Mouse (Mus musculus) cerebellum, adult 9-10 months (tissue): Measurements from ENCODE around the gene Cox19.

Source experiments
- DNase-seq: peaks from one replicate; pipeline ENCODE4 v3.0.0; 2022

Gene Cox19

DNA sequence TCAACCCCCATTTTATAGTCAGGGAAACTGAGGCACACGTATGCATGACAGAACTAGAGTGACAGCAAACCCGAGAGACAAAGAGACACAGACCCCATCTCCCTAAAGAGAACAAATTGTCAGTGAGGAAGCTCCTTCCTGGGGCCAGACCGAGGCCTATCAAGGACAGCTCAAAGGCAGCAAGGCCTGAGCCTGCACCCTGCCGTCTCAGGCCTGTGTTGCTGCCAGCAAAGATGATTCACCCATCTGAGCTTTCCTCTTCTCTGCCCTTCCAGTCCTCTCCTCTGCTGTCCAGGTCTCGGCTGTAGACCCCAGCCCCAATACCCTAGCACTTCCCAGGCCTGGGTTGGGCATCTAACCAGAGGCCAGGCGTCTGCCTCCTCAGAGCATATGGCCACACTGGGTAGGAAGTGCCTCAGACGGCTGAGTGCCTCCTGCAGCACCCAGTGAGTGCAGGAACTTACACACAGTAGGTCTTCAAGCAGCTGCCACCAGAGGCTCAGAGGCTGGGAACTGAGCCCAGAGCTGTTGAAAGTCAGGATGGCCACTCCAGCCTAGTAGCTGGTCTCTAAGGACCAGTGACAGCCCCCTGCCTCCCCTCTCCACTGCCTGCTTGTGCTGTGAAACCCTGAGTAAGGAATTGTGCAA, 24.1 kb downstream of the Cox19 start:
- peak; percentile 42 for DNase-seq

DNA sequence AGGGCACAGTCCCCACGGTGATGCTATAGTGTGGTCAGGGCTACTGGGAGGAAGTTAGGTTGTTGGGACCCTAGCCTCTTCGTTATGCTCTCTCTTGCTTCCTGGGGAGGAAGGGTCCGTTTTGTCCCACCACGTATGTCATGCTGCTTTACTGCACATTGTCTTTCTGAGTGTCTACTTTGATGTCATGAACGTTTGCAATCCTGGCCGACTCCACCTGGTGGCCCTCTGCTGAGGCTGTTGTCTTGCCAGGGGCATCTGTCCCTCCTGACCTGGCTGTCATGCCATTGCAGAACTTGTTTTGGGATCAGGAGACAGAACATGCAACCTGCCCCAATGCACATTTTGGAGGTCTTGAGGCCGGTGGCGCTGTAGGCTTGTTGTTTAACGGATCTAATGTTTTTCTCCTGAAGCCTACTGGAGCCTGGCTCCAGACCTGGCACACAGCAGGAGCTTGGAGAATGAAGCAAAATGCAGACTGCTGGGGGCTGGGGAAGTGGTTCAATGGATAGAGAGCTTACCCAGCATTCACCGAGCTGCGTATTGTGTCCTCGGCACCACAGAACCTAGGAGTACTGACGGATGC, 25.0 kb downstream of the Cox19 start:
- peak; percentile 68 for DNase-seq

DNA sequence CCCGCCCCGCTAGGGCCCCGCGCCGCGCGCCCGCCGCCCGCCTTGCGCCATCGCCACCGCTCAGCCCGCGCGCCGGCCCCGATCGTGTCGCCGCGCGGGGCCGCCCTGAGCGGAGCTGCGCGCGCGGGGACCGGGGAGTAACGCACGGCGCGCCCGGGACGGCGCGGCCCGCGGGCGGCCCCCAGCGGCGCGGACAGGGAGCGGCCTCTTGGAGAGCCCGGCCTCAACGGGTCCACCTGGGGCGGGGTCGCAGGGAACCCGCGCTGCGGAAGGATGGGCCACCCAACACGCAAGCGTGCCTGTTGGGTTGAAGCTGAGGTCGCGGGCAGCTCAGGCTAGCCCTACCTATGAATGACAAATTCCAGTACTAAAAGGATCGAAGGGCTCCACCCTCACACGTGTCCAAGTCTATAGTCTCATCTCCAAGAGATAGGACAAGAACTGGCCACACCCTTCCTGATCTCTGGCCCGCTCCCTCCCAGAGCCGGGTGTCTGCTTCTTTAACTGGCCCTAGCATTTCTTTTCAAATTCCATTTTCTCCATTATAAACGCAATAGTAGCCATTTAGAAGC, 25.7 kb downstream of the Cox19 start, which contains the start of gene Adap1:
TSS of gene Adap1 (minus strand) at position 228 of the 572 bp plus-strand sequence.
- DNase-seq: no peak

DNA sequence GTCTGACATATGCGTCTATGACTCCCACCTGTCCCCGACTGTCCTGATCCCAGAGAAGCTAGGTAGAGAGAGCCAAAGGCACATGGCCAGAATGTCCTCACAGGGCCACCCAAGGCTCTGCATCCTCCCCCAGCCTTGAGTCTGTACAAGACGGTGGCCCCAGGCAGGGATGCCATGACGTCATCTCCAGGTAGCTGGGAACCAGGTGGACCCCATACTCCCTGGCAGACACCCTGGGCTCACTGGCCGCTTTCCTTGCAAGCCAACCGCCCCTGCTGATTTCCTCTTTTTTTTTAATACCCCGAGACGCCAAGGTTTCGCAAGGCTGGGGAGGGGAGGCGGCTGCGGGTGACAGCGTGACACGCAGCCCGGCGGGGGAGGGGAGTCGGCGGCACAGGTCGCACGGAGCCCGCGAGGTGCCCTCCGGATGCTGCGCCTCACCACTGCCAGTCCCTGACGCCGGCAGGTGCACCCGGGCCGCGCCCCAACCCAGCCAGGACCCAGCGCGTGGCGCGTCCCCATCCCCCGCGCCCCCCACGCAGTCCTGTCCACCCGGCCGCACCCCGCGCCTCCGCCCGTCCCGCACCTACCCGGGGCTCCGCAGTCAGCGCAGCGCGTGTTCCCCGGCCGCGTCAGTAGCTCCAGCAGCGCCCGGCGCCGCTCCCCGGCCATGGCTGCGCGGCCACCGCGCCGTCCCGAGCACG, 26.4 kb downstream of the Cox19 start:
- peak; percentile 90 for DNase-seq

DNA sequence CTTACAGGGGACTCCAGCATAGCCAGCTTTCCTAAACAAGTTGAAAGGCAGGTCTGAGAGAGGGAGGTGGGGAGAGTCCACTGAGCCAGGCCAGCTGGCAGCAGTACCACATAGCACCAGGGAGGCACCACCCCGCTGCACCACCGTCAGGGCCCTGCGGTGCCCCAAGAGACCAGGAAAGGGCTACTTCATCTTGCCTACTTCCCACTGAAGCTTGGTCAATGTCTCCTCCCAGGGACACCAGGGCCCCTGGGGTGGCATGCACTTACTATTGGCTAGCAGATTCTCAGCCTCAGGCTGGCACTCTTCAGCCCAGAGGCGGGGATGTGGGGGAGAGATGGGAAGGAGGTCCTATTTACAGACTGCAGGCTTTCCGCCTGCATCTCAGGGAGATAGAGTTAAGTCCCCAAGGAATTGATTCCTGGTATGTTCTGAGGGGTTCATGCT, 27.1 kb downstream of the Cox19 start:
- DNase-seq: peak; percentile 72

DNA sequence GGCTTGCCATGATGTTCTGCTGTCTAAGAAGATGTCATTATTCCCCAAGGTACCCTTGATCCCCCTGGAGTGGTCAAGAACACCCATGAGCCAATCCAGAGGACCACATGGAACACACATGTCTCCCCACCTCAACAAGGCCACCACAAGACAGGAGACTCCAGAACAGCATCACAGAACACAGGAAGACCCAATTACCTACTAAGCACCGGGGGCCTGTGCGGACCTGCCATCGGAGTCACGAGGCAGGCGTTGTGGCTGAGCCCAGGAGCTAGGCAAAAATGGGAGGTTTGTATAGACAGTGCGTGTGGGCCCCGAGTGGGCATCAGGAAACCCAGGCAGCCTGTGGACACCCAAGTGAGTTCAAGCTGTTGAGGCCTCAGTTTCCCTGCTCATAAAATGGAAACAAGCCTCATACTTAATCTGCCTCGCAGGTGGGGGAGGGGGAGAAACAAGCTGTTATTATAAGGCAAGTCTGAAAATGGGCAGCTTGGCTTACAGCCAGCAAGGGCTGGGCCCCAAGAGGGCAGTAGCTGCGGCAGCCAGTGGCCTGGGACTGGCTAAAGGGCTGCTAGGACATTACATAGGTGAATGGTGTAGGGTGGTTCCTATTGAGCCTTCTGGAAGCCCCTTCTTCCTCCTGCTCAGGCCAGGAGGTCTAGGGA, 27.8 kb downstream of the Cox19 start:
- DNase-seq: peak; percentile 74

DNA sequence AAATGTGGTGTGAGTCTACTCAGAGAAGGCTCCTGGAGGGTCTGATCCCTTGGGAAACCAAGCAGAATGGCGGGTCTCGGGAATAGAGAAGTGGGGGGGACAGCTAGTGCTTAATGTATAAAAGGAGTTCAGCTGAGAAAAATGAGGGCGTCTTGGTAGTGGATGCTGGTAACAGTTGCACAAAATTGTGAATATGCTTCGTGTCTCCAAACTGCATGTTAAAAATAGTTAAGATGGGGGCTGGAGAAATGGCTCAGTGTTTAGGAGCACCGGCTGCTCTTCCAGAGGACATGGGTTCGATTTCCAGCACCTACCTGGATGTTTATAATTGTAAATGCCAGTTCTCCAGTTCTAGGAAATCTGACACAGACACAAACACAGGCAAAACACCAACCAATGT, 29.9 kb downstream of the Cox19 start:
- DNase-seq: no peak

DNA sequence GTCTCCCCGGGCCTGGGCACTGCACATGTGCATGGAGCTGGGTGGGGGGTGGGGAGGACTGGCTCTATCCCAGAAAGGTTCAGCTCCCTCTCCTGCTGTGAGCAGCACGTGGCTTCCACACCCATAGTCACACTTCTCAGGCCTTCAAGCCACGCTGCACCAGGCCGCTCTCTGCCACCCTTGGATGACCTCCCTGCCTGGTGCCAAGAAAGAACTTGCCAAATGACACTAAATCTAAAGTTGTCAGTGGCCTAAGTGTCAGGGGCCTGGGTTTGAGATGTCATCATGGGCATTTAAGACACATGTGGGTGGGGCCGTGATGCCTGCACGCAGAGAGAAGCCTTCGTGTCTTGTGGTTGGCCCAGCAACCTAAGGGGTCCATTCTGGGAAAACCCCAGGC, 30.8 kb downstream of the Cox19 start:
- DNase-seq: peak; percentile 25

DNA sequence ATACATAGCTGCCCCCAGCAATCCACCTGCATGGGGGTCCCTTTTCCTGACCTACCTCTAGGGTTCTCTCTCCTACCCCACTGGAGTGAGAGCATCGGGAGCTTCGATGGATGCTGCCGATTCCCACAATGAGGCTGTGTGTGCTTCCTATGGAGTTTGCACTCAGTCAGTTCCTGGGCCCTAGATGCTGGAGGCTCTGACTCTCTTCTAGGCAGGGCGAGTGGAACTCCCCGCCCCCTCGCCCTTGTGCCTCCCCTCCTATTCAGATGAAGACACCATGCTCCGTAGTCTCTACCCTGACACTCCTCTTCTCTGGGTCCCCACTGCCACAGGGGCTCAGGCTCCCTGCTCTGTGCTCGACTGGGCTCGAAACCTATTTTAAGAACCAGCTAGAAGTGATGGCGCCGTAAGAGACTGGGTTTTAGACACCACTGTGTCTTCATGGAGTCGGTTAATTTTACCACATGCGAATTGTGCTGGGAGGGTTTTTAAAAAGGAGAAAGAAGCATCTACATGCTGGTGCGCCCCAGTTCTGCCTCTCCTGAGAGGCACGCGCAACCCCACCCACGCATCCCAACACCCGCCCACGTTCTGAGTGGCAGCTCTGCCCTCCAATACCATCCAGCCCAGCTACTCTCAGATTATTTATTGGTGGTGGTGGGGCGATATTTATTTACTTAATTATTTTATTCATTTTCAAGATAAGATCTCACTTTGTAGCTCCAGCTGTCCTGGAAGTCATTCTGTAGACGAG, 33.3 kb downstream of the Cox19 start:
- DNase-seq: peak; percentile 47

DNA sequence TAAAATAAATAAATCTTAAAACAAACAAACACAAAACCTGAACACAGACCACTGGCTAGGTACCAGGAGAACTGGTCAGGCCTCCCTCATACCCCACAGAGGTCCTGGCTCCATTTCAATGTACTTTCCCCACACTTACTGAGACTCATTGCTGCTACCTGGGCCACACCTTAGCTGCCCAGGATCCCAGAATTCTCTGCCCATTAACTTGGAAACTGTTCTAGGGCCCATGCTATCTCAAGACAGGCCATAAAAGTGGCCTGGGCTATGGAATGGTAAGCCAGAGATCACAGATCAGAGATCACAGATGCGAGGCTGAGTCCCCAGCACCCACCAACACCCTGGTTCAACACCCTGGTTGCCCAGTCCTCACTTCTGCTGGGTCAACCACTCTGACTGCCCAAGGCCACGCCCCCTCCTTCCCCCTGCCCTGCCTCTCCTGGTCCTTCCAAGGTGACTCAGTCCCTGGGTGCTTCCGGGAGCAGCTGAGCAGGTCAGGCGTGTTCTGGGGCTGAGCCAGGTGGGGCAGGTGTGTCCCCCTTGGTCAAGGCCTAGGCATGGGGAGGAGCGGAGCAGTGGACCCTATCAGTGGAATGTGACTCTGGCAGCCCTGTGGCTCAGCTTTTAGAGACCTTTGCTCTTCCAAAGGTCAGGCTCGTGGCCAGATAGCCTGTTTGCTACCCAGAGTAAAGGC, 34.1 kb downstream of the Cox19 start:
- DNase-seq: peak; percentile 41

DNA sequence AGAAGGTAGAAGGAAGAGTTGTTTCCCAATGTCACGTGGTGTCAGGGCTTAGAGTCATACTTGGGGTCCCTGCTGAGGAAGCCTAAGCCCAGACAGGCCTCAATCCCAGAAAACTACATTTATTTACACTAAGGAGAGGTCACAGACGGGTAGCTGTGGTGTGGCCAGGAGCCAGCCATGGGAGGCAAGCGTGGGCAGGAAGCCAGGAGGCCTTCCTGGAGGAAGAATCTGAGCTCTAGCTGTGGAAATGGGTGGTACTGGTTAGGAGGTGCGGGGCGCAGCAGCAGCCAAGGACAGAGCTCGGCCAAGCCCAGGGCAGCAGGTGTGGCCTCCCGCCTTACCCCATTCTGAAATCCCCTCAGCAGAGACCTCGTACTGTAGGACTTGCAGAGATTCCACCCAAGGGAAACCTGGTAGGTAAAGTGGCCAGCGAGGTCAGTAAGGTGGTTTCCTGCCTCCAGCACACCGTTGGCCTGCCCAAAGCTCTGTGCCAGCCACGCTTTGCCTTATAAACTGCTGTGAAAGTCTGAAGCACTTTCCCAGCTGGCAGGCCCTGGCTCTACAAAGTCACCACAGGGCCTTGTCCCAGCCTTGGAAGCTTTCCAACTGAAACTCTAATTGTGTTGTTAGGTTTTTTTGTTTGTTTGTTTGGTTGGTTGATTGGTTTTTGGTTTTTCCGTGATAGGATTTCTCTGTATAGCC, 36.1 kb downstream of the Cox19 start:
- peak; percentile 47 for DNase-seq

DNA sequence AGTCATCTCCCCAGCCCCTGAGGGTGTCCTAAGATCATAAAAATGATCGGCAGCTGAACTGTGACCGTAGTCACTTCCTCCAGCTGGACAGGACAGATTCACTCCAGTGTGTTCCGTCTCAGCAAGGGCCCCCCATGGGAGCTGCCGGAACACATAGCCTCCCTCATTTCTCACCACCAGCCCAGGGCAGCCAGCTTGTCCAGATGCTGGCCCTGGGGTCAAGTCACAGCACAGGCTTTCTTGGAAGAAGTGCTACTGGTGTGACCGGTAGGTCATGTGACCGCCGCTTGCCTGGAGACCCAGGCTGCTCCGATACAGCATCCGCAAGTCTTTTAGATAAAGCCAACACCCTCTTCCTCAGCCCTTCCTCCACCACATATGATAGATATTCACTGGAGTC, 37.7 kb downstream of the Cox19 start:
- DNase-seq: no peak

DNA sequence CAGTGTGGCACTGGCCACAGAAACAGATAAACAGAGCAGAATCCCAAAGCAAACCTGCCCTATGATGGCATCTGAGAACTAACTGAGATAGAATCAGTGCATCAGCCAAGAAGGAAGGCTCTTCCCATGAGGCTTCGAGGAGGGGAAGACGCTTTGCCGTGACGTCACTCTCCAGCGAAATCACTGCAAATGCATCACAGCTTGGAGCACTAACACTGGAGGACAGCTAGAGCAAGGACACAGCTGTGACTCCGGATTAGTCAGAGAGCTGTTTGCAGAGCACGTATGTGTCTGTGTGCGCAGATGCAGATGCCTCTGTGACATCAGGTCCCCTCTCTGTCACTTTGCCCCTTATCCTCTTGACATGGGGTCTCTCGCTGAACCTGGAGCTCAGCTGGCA, 39.4 kb downstream of the Cox19 start:
- no peak for DNase-seq

DNA sequence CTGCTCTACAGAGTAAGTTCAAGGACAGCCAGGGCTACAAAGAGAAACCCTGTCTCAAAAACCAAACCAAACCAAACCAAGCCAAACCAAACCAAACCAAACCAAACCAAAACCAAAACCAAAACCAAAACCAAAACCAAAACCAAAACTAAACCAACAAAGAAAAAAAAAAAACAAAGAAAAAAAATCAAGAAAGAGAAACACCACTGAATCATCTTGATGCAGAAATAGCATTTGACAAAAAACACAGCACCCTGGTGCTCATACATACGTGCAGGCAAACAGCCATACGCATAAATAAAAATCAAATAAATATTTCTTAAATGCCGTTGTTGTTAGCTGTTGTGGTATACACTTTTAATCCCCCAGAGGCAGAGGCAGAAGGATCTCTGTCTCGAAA, 40.7 kb downstream of the Cox19 start:
- DNase-seq: no peak

DNA sequence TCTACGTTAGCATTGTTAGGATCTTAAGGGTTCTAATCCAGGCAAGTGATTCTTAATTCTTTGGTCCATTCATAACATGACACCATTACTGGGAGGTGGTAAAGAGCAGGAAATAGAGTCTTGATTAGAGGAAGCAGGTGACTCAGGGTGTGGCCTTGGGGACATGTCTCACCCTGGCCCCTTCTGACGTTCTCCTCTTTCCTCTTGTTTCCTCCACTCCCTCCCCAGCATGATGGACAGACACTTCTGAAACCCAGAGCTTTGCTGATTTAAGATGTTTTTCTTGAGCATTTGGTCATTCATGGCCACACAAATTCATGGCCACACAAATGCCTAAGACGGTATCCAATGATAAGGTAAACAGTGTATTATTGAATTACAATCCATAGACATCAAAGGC, 41.3 kb downstream of the Cox19 start:
- no peak for DNase-seq

DNA sequence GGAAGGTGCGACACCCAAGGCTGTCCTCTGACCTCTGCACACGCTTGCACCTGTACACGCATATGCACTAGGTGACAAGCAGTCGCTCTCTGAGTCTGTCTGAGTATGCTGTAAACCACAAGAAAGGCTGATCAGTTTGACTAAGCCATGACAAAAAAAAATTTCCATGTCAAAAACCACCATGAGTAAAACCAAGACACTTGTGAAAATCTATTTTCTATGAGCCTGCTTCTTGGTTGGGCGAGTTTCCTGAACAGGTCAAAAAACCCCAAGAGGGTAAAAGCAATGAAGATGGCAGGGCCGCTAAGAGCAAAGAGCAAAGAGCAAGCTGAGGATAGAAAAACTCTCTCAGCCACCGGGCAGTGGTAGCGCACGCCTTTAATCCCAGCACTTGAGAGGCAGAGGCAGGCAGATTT, 47.6 kb downstream of the Cox19 start:
- DNase-seq: no peak

DNA sequence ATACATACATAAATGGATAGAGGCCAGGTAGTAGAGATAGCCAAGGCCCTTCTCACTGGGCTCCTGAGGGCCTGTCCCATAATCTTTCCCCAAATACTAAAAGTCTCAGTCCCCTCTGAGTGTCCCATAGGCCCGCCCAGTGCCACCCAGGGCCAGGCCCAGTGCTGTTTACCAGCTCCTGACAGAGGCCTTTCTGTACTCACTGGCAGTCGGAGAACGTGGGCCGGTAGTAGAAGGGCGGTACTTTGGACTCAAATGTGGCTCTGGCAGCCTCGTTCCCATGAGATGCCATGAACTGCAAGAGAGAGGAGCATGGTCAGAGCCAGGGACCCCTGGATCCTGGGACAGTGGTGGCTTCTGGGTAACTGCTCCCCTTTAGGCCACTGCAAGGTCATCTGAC, 49.1 kb downstream of the Cox19 start:
- no peak for DNase-seq

DNA sequence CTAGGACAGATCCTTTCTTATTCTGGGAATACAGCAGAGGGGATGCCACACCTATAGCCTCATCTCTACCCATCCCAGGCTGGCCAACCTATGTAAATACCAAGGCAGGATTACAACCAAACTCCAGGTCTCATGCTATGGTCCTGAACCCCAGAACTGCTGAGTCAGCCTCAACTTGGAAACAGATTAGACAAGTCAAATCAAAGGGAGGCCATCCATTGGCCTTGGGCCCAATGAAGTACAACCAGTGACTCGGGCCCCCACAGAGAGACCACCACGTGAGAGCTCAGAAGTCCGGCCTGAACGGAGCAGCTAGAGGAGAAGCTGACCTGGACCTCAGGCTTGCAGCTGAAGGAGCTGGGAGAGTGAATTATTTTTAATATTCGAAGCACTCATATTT, 53.5 kb downstream of the Cox19 start:
- no peak for DNase-seq

DNA sequence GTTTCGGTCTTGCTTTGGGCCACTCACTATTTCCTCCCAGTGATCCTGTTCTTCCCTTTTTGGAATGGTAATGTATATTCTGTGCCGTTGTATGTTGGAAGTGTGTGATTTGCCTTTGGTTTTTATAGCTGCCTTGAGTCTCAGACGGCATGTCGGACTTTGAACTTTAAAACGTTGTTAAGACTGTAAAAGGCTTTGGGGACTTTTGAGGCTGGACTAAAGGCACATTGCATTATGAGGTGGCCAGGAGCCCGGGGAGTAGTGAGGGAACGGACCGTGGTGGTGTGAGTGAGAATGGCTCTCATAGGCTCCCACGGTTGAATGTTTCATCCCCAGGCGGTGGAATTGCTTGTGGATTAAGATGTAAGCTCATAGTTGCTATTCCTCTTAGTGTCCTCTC, 54.1 kb downstream of the Cox19 start:
- DNase-seq: no peak

DNA sequence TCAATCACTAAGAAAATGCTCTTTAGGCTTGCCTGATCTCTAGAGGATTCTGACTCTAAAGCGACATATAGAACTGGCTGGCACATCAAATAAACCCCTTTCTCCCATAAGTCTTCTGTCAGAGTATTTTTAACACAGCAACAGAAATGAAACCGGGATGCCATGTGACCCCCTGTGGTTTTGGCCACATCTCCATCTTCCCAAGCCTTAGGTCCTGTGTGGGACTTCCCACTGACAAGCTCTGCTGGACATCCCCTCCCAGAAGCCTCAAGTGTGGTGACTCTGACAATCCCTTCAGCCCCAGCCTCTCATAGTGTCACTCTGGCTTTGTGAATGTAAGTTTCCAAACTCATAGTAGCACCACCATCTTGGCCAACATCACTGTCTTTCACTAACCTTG, 57.1 kb downstream of the Cox19 start:
- no peak for DNase-seq

DNA sequence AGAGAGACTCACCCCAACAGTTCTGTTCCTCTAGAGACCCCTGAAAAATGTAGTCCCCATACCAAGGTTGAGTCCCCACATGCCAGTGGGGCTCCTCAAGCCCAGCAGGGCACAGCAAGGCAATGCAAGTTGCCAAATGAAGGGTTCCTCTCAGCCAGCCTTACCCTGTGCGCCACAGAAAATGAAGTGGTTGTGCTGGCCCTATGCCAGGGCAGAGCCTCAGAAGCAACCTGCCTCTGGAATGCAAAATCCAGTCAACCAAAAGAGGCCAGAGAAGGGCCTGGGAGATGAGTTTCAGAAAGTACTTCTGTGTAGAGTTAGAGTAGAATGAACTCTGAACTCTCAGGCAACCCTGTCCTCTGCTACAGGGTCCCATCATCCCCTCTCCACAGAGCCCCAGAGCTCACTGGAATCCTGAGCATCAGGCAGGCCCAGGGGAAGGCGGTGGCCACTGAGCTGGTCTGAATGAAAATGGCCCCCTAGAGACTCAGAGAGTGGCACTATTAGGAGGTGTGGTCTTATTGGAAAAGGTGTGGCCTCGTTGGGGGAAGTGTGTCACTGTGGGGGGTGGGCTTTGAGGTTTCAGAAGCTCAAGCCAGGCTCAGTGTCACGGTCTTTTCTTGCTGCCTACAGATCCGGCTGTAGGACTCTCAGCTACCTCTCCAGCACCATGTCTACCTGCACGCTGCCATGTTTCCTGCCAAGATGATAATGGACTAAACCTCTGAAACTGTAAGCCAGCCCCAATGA, 59.2 kb downstream of the Cox19 start:
- DNase-seq: no peak
